Mouse (Mus musculus): ENCODE data around the gene Klhl30.

DNA sequence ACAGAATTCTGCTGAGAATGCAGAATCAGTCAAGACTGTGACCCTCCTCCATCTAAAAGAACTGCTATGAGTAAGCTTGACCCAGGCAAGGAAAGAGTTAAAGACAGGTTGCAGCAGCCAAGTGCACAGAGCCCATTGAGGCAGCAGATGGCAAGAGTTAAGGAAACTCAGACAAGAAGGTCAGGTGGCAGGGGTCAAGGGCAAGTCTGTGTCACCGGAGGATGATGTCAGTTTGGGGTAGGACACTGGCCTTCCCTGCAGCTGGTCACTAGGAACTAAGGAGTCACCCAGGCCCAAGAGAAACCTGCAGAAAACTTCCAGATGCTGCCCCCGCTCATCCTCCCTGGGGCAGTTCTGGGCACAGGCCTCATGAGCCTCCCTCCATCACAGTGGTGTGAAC is 26.2 kb upstream of the Klhl30 start:
- TF ChIP-seq CTCF (conservative IDR thresholded peaks at IDR 0.05; ENCODE audit: insufficient read depth, insufficient read length, low read depth, low read length) (no peak), POLR2A (IDR thresholded peaks at IDR 0.05; ENCODE audit: low read depth, low read length) (no peak)
